Mouse (Mus musculus) hindbrain, embryonic 12.5 days (tissue): ENCODE results near the gene Spp1. TPM values are rescaled to one million over a fixed set of nuclear protein-coding genes. Genes with fewer than 3 reads are reported as not detected.

ENCODE experiments used
- ATAC-seq: fragments of 200-750 bp; cut with Nextera tagmentation; 2 replicates; pipeline ENCODE4 v1.8.0; 2017; ENCODE audit warnings: moderate TSS enrichment; ENCODE audit not compliant: low FRiP score
- H3K27ac ChIP-seq: fragments of 300-500 bp; sonication (generic); 2 replicates; pipeline ENCODE4 v1.5.1; 2016; ENCODE audit warnings: mild to moderate bottlenecking
- H3K27me3 ChIP-seq: fragments of 300-500 bp; sonication (generic); 2 replicates; pipeline ENCODE4 v1.6.1; 2016; ENCODE audit warnings: mild to moderate bottlenecking
- H3K36me3 ChIP-seq: fragments of 300-500 bp; sonication (generic); 2 replicates; pipeline ENCODE4 v1.6.1; 2016; ENCODE audit warnings: mild to moderate bottlenecking
- H3K4me1 ChIP-seq: fragments of 300-500 bp; sonication (generic); 2 replicates; pipeline ENCODE4 v1.6.1; 2016
- H3K4me2 ChIP-seq: fragments of 300-500 bp; sonication (generic); replicated peaks from 2 replicates; pipeline ENCODE4 v1.6.1; 2016; ENCODE audit warnings: mild to moderate bottlenecking
- H3K4me3 ChIP-seq: fragments of 300-500 bp; sonication (generic); 2 replicates; pipeline ENCODE4 v1.5.1; 2016; ENCODE audit warnings: mild to moderate bottlenecking
- H3K9ac ChIP-seq: fragments of 300-500 bp; sonication (generic); 2 replicates; pipeline ENCODE4 v1.6.1; 2016; ENCODE audit warnings: mild to moderate bottlenecking, moderate library complexity
- H3K9me3 ChIP-seq: fragments of 300-500 bp; sonication (generic); replicated peaks from 2 replicates; pipeline ENCODE4 v1.6.1; 2016; ENCODE audit warnings: mild to moderate bottlenecking
- WGBS: fragments of 180-500 bp; shearing (Covaris S2); methylation state at CpG from one replicate; pipeline ENCODE4 v1.1.7; 2016; 5-methylcytosine and 5-hydroxymethylcytosine counted together
- polyA plus RNA-seq: library from polyadenylated mRNA; unstranded; fragments of >200 nt; fragmentation: Nextera tagmentation; extraction: Ambion mirVana; gene quantifications from 2 replicates; pipeline ENCODE4 v1.2.1, GENCODE M21; 2016

The Spp1 gene
- polyA plus RNA-seq, 1 experiment from 2014 or later: 36.0 TPM

DNA sequence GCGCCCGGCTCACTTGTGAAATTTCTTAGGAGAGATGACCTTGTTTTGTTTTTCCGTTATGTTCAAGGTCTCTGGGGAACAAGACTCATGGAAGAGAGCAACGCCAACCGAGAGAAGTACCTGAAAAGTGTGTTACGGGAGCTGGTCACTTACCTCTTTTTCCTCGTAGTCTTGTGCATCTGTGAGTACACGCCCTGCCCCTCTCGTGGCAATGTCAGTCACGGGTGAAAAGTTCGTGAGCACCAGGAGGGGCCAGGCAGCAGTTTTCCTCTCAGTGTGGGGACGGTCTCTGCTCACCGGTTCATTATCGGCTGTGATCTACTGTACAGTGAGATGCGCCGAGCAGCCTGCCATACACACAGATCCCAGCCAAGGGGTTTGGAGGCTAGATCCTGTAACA lies 31.9 kb downstream of the Spp1 start:
- Histone ChIP-seq H3K4me2 (no peak overlapping the region), H3K9me3 (no peaks in the 10 kb centered on the region), H3K27me3 (no peaks in the 10 kb centered on the region), H3K9ac (no peak overlapping the region), H3K36me3 (peaks cover 43% of the 10 kb centered on the region), H3K27ac (no peak overlapping the region), H3K4me1 (no peaks in the 10 kb centered on the region), H3K4me3 (no peak overlapping the region)
- WGBS: 91% methylated on average over 16 of the region's 16 CpGs
- ATAC-seq: no peak

DNA sequence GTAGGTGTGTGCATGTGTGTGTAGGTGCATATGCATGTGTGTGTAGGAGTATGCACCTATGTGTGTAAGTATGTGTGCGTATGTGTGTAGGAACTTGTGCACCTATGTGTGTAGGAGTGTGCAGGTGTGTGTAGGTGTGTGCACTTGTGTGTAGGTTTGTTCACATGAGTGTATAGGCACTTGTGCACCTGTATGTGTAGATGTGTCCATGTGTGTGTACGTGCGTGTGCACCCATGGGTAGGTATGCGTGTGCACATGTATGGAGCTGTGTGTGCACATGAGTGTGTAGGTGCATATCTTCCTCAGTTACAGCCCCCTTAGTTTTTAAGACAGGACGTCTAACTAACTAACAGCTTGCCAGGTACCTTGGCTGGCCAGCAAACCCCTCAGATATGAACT lies 33.7 kb downstream of the Spp1 start:
- H3K4me2 ChIP-seq: no peak overlapping the region
- ATAC-seq: no peak
- no peak overlapping the region for H3K4me3 ChIP-seq
- no peaks in the 10 kb centered on the region for H3K9me3 ChIP-seq
- peaks cover 56% of the 10 kb centered on the region for H3K36me3 ChIP-seq
- no peak overlapping the region for H3K9ac ChIP-seq
- H3K27me3 ChIP-seq: no peaks in the 10 kb centered on the region
- 91% methylated on average over 5 of the region's 5 CpGs for WGBS
- no peaks in the 10 kb centered on the region for H3K4me1 ChIP-seq
- no peak overlapping the region for H3K27ac ChIP-seq

DNA sequence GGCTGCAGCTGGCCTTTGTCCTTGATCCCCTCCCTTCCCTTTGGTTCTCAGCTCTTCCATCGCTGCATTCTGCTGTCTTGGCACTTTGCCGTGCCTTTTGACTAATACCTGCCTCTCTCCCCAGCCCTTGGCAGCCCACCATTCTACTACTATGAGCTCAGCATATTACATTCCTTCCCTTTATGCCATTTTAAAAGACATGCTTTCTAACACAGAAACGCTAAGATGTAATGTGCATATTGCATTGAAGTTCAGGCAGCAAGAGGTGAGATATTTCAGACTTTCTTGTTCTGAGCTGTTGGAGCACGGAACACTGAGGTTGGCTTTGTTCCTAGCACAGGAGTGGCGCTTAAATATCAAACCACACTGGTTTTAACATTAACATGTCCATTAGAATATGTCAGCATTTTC lies 36.1 kb downstream of the Spp1 start:
- no peak overlapping the region for H3K4me2 ChIP-seq
- H3K4me1 ChIP-seq: no peaks in the 10 kb centered on the region
- H3K4me3 ChIP-seq: no peak overlapping the region
- H3K9me3 ChIP-seq: no peaks in the 10 kb centered on the region
- H3K36me3 ChIP-seq: peaks cover 47% of the 10 kb centered on the region
- no peak overlapping the region for H3K27ac ChIP-seq
- H3K9ac ChIP-seq: no peak overlapping the region
- no peaks in the 10 kb centered on the region for H3K27me3 ChIP-seq
- WGBS: 95% methylated on average over 5 of the region's 5 CpGs
- ATAC-seq: no peak

DNA sequence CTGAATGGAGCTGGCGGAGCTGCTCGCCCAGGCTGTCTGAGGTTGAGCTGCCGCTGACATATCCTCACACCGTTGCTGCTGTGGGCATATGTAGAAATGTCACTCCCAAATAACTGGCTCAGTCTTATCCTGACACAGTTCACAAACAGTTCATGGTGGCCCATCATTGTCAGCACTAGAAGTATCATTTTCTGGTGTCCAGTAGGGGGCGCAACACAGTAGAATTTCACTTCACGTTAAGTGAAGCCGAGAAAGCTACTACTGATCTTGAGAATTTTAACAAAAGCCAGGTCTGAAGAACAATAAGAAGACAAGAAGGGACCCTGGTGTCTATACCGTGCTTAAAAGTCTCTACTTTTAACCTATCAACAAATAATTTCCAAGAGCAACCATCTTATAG lies 37.5 kb downstream of the Spp1 start:
- ATAC-seq: no peak
- Histone ChIP-seq H3K36me3 (peaks cover 44% of the 10 kb centered on the region), H3K9me3 (no peaks in the 10 kb centered on the region), H3K9ac (no peak overlapping the region), H3K27me3 (no peaks in the 10 kb centered on the region), H3K27ac (no peak overlapping the region), H3K4me1 (no peaks in the 10 kb centered on the region), H3K4me2 (no peak overlapping the region), H3K4me3 (no peak overlapping the region)
- 94% methylated on average over 8 of the region's 8 CpGs for WGBS

DNA sequence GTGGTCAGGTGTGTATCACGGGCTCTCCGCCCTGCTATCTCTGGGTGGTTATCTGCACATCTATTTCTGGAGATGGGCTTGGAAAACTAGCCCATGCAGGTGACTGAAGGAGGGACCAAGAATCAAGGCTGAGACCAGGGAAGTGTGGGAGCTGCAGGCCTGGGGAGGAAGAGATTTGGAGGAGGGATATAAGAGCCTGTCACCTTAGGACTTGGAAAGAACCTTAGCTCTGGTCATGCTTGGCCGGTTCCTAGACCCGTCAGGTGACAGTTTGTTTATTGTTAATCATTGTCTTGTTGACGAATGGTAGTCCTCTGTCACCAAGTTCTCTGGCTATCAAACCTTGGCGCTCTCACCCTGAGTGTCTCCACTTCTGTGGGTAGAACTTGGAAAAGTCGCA lies 45.4 kb downstream of the Spp1 start:
- Histone ChIP-seq H3K27ac (no peak overlapping the region), H3K4me3 (no peak overlapping the region), H3K4me2 (no peak overlapping the region), H3K9me3 (no peaks in the 10 kb centered on the region), H3K9ac (no peak overlapping the region), H3K36me3 (peaks cover 65% of the 10 kb centered on the region), H3K27me3 (no peaks in the 10 kb centered on the region), H3K4me1 (no peaks in the 10 kb centered on the region)
- ATAC-seq: no peak
- WGBS: 90% methylated on average over 7 of the region's 7 CpGs

DNA sequence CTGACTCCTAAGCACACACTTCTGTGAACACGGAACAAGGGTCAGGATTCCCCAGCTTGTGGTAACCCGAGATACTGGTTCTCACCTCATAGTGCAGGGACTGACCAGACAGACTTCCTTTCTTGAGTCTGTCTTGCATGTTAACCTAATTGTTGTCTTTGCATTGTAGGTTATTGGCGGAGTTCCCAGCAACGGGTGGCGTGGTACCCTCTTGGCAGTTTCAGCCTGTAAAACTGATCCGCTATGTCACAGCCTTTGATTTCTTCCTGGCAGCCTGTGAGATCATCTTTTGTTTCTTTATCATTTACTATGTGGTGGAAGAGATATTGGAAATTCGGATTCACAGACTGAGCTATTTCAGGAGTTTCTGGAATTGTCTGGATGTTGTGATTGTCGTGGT lies 47.9 kb downstream of the Spp1 start:
- H3K9ac ChIP-seq: no peak overlapping the region
- no peaks in the 10 kb centered on the region for H3K27me3 ChIP-seq
- no peak overlapping the region for H3K27ac ChIP-seq
- H3K9me3 ChIP-seq: no peaks in the 10 kb centered on the region
- H3K4me1 ChIP-seq: no peaks in the 10 kb centered on the region
- peaks cover 72% of the 10 kb centered on the region for H3K36me3 ChIP-seq
- no peak overlapping the region for H3K4me2 ChIP-seq
- ATAC-seq: no peak
- 81% methylated on average over 8 of the region's 8 CpGs for WGBS
- H3K4me3 ChIP-seq: no peak overlapping the region

Other genes starting within 250 kb of the Spp1 start
- gene Dmp1, start 232.5 kb upstream of the Spp1 start, polyA plus RNA-seq: 0.50 and 0.93 TPM in 2 replicates
- 0.14 TPM in 1 of 2 replicates, not detected in the other for gene Ibsp, start 135.9 kb upstream of the Spp1 start, polyA plus RNA-seq
- gene Mepe, start 109.8 kb upstream of the Spp1 start, polyA plus RNA-seq: not detected in 2 replicates
- 21.8 and 24.1 TPM in 2 replicates for gene Pkd2, start 24.3 kb downstream of the Spp1 start, polyA plus RNA-seq
- gene BC005561, start 73.2 kb downstream of the Spp1 start, polyA plus RNA-seq: 18.1 and 19.5 TPM in 2 replicates